Mouse (Mus musculus) C2C12 (cell line): Measurements from ENCODE around the gene Chn2.

Experiments
- CTCF ChIP-seq: IDR thresholded peaks from one replicate; pipeline ENCODE4 v1.5.1; 2011; ENCODE audit not compliant: control insufficient read depth, insufficient read depth, insufficient read length
- MYOG ChIP-seq: IDR thresholded peaks from one replicate; pipeline ENCODE4 v1.6.1; 2011; ENCODE audit not compliant: control insufficient read depth, insufficient read length; ENCODE audit errors: extremely low read depth

DNA sequence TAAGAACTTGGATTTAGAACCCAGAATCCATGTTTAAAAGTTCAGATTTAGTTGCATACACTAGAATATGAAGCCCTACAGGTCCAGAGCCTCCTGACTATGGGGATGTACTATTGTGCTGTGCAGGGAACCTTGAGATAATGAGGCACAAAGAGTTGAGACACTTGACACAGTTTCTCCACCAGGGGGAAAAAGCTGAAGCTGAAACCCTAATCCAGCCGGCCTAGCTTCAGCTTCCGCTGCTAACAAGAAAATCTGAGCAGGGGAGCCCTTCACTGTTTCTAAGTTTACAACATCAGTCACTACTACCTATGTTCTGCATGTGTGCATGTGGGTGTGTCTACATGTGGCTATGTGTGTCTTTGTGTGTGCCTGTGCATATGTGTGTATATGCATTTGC is 223.4 kb downstream of the Chn2 start:
- no peak for TF ChIP-seq CTCF
- no peak for TF ChIP-seq MYOG
